Mouse (Mus musculus) G1E (cell line): ENCODE data around the gene Pard3. TPM values are rescaled to one million over a fixed set of nuclear protein-coding genes. Genes with fewer than 3 reads are reported as not detected.

Experiments
- ATAC-seq: 2 replicates; pipeline ENCODE4 v1.8.0; 2016; ENCODE audit warnings: mild to moderate bottlenecking; ENCODE audit not compliant: insufficient number of reproducible peaks, poor library complexity, low FRiP score, severe bottlenecking; ENCODE audit errors: extremely low read depth
- DNase-seq: peaks from one replicate; pipeline ENCODE4 v3.0.0; 2012; ENCODE audit warnings: low spot score
- H3K27me3 ChIP-seq: 2 replicates; pipeline ENCODE4 v1.6.1; 2012; ENCODE audit warnings: mild to moderate bottlenecking, low read length, inconsistent platforms; ENCODE audit not compliant: insufficient read depth
- H3K36me3 ChIP-seq: replicated peaks from 2 replicates; pipeline ENCODE3; 2012; ENCODE audit warnings: mild to moderate bottlenecking, inconsistent platforms
- H3K4me1 ChIP-seq: 2 replicates; pipeline ENCODE4 v1.6.1; 2012; ENCODE audit warnings: low read depth, low read length, inconsistent platforms, mixed read lengths; ENCODE audit not compliant: insufficient read depth
- H3K4me3 ChIP-seq: 2 replicates; pipeline ENCODE4 v1.5.1; 2012; ENCODE audit warnings: low read depth, mild to moderate bottlenecking, inconsistent platforms, low read length, moderate library complexity, mixed read lengths
- H3K9me3 ChIP-seq: replicated peaks from 2 replicates; pipeline ENCODE4 v1.6.1; 2012; ENCODE audit warnings: inconsistent platforms
- CTCF ChIP-seq: IDR thresholded peaks from 2 replicates; pipeline ENCODE4 v1.5.1; 2012; ENCODE audit warnings: low read depth, low read length, inconsistent platforms, mixed read lengths
- GATA1 ChIP-seq: IDR thresholded peaks from 2 replicates; pipeline ENCODE4 v1.6.1; 2012; ENCODE audit warnings: borderline replicate concordance, low read length, inconsistent platforms, mixed read lengths
- GATA2 ChIP-seq: IDR thresholded peaks from 2 replicates; pipeline ENCODE4 v1.6.1; 2012; ENCODE audit warnings: low read depth, low read length, inconsistent platforms, borderline replicate concordance
- POLR2AphosphoS5 ChIP-seq: IDR thresholded peaks from 2 replicates; pipeline ENCODE4 v1.6.1; 2012; ENCODE audit warnings: low read depth, low read length, inconsistent platforms; ENCODE audit not compliant: insufficient replicate concordance
- TAL1 ChIP-seq: conservative IDR thresholded peaks from 2 replicates; pipeline ENCODE4 v1.6.1; 2012; ENCODE audit warnings: low read depth, low read length, inconsistent platforms, mixed read lengths
- polyA plus RNA-seq: library from polyadenylated mRNA; stranded (reverse); fragments of >175 nt; gene quantifications from 2 replicates; pipeline ENCODE4 v1.2.3, GENCODE M21; 2012
- total RNA-seq, 2 experiments: library from RNA; stranded (forward) in 1 of 2; stranded (reverse) in 1 of 2; fragments of 200-1000 nt in 1 of 2; fragments of >200 nt in 1 of 2; fragmentation: Nextera tagmentation in 1 of 2; gene quantifications; 2 replicates each; pipeline ENCODE4 v1.2.3; 2014 to 2017

Gene Pard3
- total and polyA plus RNA-seq, 3 experiments: 0.55 TPM; not detected in 2

GRCm38 (mm10) chr8:127190350-127190749 lies 126.7 kb downstream of the Pard3 start:
- no peak for DNase-seq
- no peaks in the 10 kb centered on the region for H3K27me3 ChIP-seq
- no peak for ATAC-seq

GRCm38 (mm10) chr8:127191387-127191786 lies 127.7 kb downstream of the Pard3 start:
- ATAC-seq (no peak), DNase-seq (no peak)
- Histone ChIP-seq H3K4me3 (no peak overlapping the region), H3K27me3 (no peaks in the 10 kb centered on the region), H3K36me3 (no peaks in the 10 kb centered on the region), H3K9me3 (peaks cover 64% of the 10 kb centered on the region), H3K4me1 (no peaks in the 10 kb centered on the region)
- no peak for TF ChIP-seq CTCF
- no peak for TF ChIP-seq TAL1
- no peak for TF ChIP-seq GATA2
- TF ChIP-seq GATA1: no peak
- TF ChIP-seq POLR2AphosphoS5: no peak

More at GRCm38 (mm10) chr8:127190350-127190749, 126.7 kb downstream of the Pard3 start:
- peaks cover 60% of the 10 kb centered on the region for H3K9me3 ChIP-seq
- TF ChIP-seq TAL1: no peak
- no peak for TF ChIP-seq GATA2
- TF ChIP-seq GATA1: no peak
- no peak for TF ChIP-seq POLR2AphosphoS5
- TF ChIP-seq CTCF: no peak
- no peaks in the 10 kb centered on the region for H3K36me3 ChIP-seq
- H3K4me1 ChIP-seq: no peaks in the 10 kb centered on the region
- H3K4me3 ChIP-seq: no peak overlapping the region

- H3K27me3 ChIP-seq: no peaks in the 10 kb centered on the region
- H3K36me3 ChIP-seq: no peaks in the 10 kb centered on the region
- DNase-seq (no peak), ATAC-seq (no peak)
- H3K4me3 ChIP-seq: no peak overlapping the region
- no peaks in the 10 kb centered on the region for H3K4me1 ChIP-seq
- H3K9me3 ChIP-seq: peaks cover 64% of the 10 kb centered on the region
- TF ChIP-seq GATA2: no peak
- no peak for TF ChIP-seq GATA1
- no peak for TF ChIP-seq CTCF
- no peak for TF ChIP-seq TAL1
- TF ChIP-seq POLR2AphosphoS5: no peak
Measured at GRCm38 (mm10) chr8:127191824-127192223, 128.1 kb downstream of the Pard3 start.

- Histone ChIP-seq H3K9me3 (peaks cover 62% of the 10 kb centered on the region), H3K4me3 (no peak overlapping the region), H3K36me3 (no peaks in the 10 kb centered on the region), H3K4me1 (no peaks in the 10 kb centered on the region), H3K27me3 (no peaks in the 10 kb centered on the region)
- no peak for ATAC-seq
- no peak for DNase-seq
- TF ChIP-seq POLR2AphosphoS5: no peak
- no peak for TF ChIP-seq GATA2
- TF ChIP-seq CTCF: no peak
- TF ChIP-seq GATA1: no peak
- no peak for TF ChIP-seq TAL1
Measured at GRCm38 (mm10) chr8:127192331-127192730, 128.6 kb downstream of the Pard3 start.

GRCm38 (mm10) chr8:127193375-127193774 lies 129.7 kb downstream of the Pard3 start:
- H3K27me3 ChIP-seq: no peaks in the 10 kb centered on the region
- DNase-seq: no peak
- H3K36me3 ChIP-seq: no peaks in the 10 kb centered on the region
- H3K4me1 ChIP-seq: no peaks in the 10 kb centered on the region
- no peak overlapping the region for H3K4me3 ChIP-seq
- ATAC-seq: no peak
- peaks cover 62% of the 10 kb centered on the region for H3K9me3 ChIP-seq
- no peak for TF ChIP-seq TAL1

- ATAC-seq (no peak), DNase-seq (no peak)
- no peak for TF ChIP-seq CTCF
- no peak for TF ChIP-seq TAL1
- no peak for TF ChIP-seq GATA2
- no peak for TF ChIP-seq POLR2AphosphoS5
- no peak for TF ChIP-seq GATA1
- no peaks in the 10 kb centered on the region for H3K27me3 ChIP-seq
- H3K4me1 ChIP-seq: no peaks in the 10 kb centered on the region
- no peaks in the 10 kb centered on the region for H3K36me3 ChIP-seq
- H3K4me3 ChIP-seq: no peak overlapping the region
- peaks cover 70% of the 10 kb centered on the region for H3K9me3 ChIP-seq
Measured at GRCm38 (mm10) chr8:127194786-127195407, 131.2 kb downstream of the Pard3 start.
